Mouse (Mus musculus): ENCODE results near the gene Copg1. TPM values are rescaled to one million over a fixed set of nuclear protein-coding genes. Genes with fewer than 3 reads are reported as not detected.

The Copg1 gene
- 142 and 146 TPM in 2 replicates for polyA plus RNA-seq (2014; fragmentation: Nextera tagmentation; extraction: Ambion mirVana)

- under 1% methylated on average over 31 of the region's 31 CpGs for WGBS
- Histone ChIP-seq H3K9ac (ENCODE audit: low read length) (peak within 1 kb of the TSS; percentile 92), H3K36me3 (ENCODE audit: control insufficient read depth, insufficient read depth, low read length) (peaks cover 5% of the 10 kb centered on the region; the same call in 1 of the 2 replicates), H3K27me3 (ENCODE audit: control insufficient read depth, insufficient read depth, low read length) (no peaks in the 10 kb centered on the region), H3K9me3 (ENCODE audit: control insufficient read depth, low read length) (no peaks in the 10 kb centered on the region), H3K4me3 (ENCODE audit: low read depth, low read length) (peak within 1 kb of the TSS; percentile 80), H3K4me2 (ENCODE audit: low read depth, low read length, severe bottlenecking) (peak within 1 kb of the TSS; percentile 80), H3K4me1 (replicated peaks; ENCODE audit: control insufficient read depth, insufficient read depth, low read length) (peaks cover 6% of the 10 kb centered on the region), H3K27ac (ENCODE audit: low read depth, low read length) (no peak within 1 kb of the TSS)
- DNase-seq (ENCODE audit: low spot score) (peak; percentile 100), ATAC-seq (replicated peaks; ENCODE audit: low FRiP score) (peak; percentile 97)
Measured at GRCm38 (mm10) chr6:87887594-87888233, at the start of gene Copg1. TSS of gene Copg1 (plus strand) at chr6:87887814.

GRCm38 (mm10) chr6:87838551-87839197 lies 48.9 kb upstream of the Copg1 start, which contains the start of gene Isy1:
TSS of gene Isy1 (minus strand) at chr6:87838798.
- H3K4me2 ChIP-seq (ENCODE audit: low read depth, low read length, severe bottlenecking) = peak within 1 kb of the TSS; percentile 79
- no peaks in the 10 kb centered on the region for H3K27me3 ChIP-seq (ENCODE audit: control insufficient read depth, insufficient read depth, low read length)
- peak; percentile 96 for ATAC-seq (replicated peaks; ENCODE audit: low FRiP score)
- H3K4me3 ChIP-seq (ENCODE audit: low read depth, low read length) = peak within 1 kb of the TSS; percentile 73
- under 1% methylated on average over 46 of the region's 46 CpGs for WGBS
- peak within 1 kb of the TSS; percentile 89 for H3K9ac ChIP-seq (ENCODE audit: low read length)
- peak; percentile 94 for DNase-seq (ENCODE audit: low spot score)
- H3K27ac ChIP-seq (ENCODE audit: low read depth, low read length) = peak within 1 kb of the TSS; percentile 88
- no peaks in the 10 kb centered on the region for H3K9me3 ChIP-seq (ENCODE audit: control insufficient read depth, low read length)
- H3K36me3 ChIP-seq (ENCODE audit: control insufficient read depth, insufficient read depth, low read length) = peaks cover 3% of the 10 kb centered on the region
- no peaks in the 10 kb centered on the region for H3K4me1 ChIP-seq (replicated peaks; ENCODE audit: control insufficient read depth, insufficient read depth, low read length)

GRCm38 (mm10) chr6:87839797-87840341 lies 47.7 kb upstream of the Copg1 start:
- Histone ChIP-seq H3K27me3 (ENCODE audit: control insufficient read depth, insufficient read depth, low read length) (no peaks in the 10 kb centered on the region), H3K9ac (ENCODE audit: low read length) (no peak overlapping the region), H3K4me1 (replicated peaks; ENCODE audit: control insufficient read depth, insufficient read depth, low read length) (no peaks in the 10 kb centered on the region), H3K36me3 (ENCODE audit: control insufficient read depth, insufficient read depth, low read length) (peaks cover 6% of the 10 kb centered on the region), H3K4me3 (ENCODE audit: low read depth, low read length) (no peak overlapping the region), H3K9me3 (ENCODE audit: control insufficient read depth, low read length) (no peaks in the 10 kb centered on the region), H3K4me2 (ENCODE audit: low read depth, low read length, severe bottlenecking) (no peak overlapping the region), H3K27ac (ENCODE audit: low read depth, low read length) (no peak overlapping the region)
- DNase-seq (ENCODE audit: low spot score) (no peak), ATAC-seq (replicated peaks; ENCODE audit: low FRiP score) (no peak)
- WGBS = 72% methylated on average over 11 of the region's 11 CpGs

- no peak overlapping the region for H3K27ac ChIP-seq (ENCODE audit: low read depth, low read length)
- H3K27me3 ChIP-seq (ENCODE audit: control insufficient read depth, insufficient read depth, low read length) = no peaks in the 10 kb centered on the region
- H3K36me3 ChIP-seq (ENCODE audit: control insufficient read depth, insufficient read depth, low read length) = peaks cover 12% of the 10 kb centered on the region
- no peaks in the 10 kb centered on the region for H3K9me3 ChIP-seq (ENCODE audit: control insufficient read depth, low read length)
- H3K4me2 ChIP-seq (ENCODE audit: low read depth, low read length, severe bottlenecking) = no peak overlapping the region
- no peaks in the 10 kb centered on the region for H3K4me1 ChIP-seq (replicated peaks; ENCODE audit: control insufficient read depth, insufficient read depth, low read length)
- no peak for ATAC-seq (replicated peaks; ENCODE audit: low FRiP score)
- no peak for DNase-seq (ENCODE audit: low spot score)
- no peak overlapping the region for H3K9ac ChIP-seq (ENCODE audit: low read length)
- H3K4me3 ChIP-seq (ENCODE audit: low read depth, low read length) = no peak overlapping the region
- WGBS = 88% methylated on average over 8 of the region's 8 CpGs
Measured at GRCm38 (mm10) chr6:87841635-87842034, 46.0 kb upstream of the Copg1 start.

- Histone ChIP-seq H3K27ac (ENCODE audit: low read depth, low read length) (no peak overlapping the region), H3K36me3 (ENCODE audit: control insufficient read depth, insufficient read depth, low read length) (peaks cover 12% of the 10 kb centered on the region), H3K4me3 (ENCODE audit: low read depth, low read length) (no peak overlapping the region), H3K9ac (ENCODE audit: low read length) (no peak overlapping the region), H3K9me3 (ENCODE audit: control insufficient read depth, low read length) (no peaks in the 10 kb centered on the region), H3K4me2 (ENCODE audit: low read depth, low read length, severe bottlenecking) (no peak overlapping the region), H3K4me1 (replicated peaks; ENCODE audit: control insufficient read depth, insufficient read depth, low read length) (no peaks in the 10 kb centered on the region), H3K27me3 (ENCODE audit: control insufficient read depth, insufficient read depth, low read length) (no peaks in the 10 kb centered on the region)
- no peak for DNase-seq (ENCODE audit: low spot score)
- 14% methylated on average over 1 of the region's 1 CpGs for WGBS
- ATAC-seq (replicated peaks; ENCODE audit: low FRiP score) = no peak
Measured at GRCm38 (mm10) chr6:87842254-87842653, 45.4 kb upstream of the Copg1 start.

- Histone ChIP-seq H3K36me3 (ENCODE audit: control insufficient read depth, insufficient read depth, low read length) (peaks cover 12% of the 10 kb centered on the region), H3K27me3 (ENCODE audit: control insufficient read depth, insufficient read depth, low read length) (no peaks in the 10 kb centered on the region), H3K4me3 (ENCODE audit: low read depth, low read length) (no peak overlapping the region), H3K9ac (ENCODE audit: low read length) (no peak overlapping the region), H3K27ac (ENCODE audit: low read depth, low read length) (no peak overlapping the region), H3K4me2 (ENCODE audit: low read depth, low read length, severe bottlenecking) (no peak overlapping the region), H3K4me1 (replicated peaks; ENCODE audit: control insufficient read depth, insufficient read depth, low read length) (peaks cover 8% of the 10 kb centered on the region), H3K9me3 (ENCODE audit: control insufficient read depth, low read length) (no peaks in the 10 kb centered on the region)
- WGBS = 95% methylated on average over 13 of the region's 13 CpGs
- no peak for ATAC-seq (replicated peaks; ENCODE audit: low FRiP score)
- no peak for DNase-seq (ENCODE audit: low spot score)
Measured at GRCm38 (mm10) chr6:87845031-87845695, 42.5 kb upstream of the Copg1 start.

GRCm38 (mm10) chr6:87846813-87847212 lies 40.8 kb upstream of the Copg1 start:
- Histone ChIP-seq H3K9me3 (ENCODE audit: control insufficient read depth, low read length) (no peaks in the 10 kb centered on the region), H3K4me3 (ENCODE audit: low read depth, low read length) (no peak overlapping the region), H3K27ac (ENCODE audit: low read depth, low read length) (no peak overlapping the region), H3K4me2 (ENCODE audit: low read depth, low read length, severe bottlenecking) (no peak overlapping the region), H3K4me1 (replicated peaks; ENCODE audit: control insufficient read depth, insufficient read depth, low read length) (peaks cover 8% of the 10 kb centered on the region), H3K27me3 (ENCODE audit: control insufficient read depth, insufficient read depth, low read length) (no peaks in the 10 kb centered on the region), H3K36me3 (ENCODE audit: control insufficient read depth, insufficient read depth, low read length) (peaks cover 12% of the 10 kb centered on the region), H3K9ac (ENCODE audit: low read length) (no peak overlapping the region)
- 84% methylated on average over 1 of the region's 1 CpGs for WGBS
- ATAC-seq (replicated peaks; ENCODE audit: low FRiP score) (no peak), DNase-seq (ENCODE audit: low spot score) (no peak)

GRCm38 (mm10) chr6:87849780-87850154 lies 37.8 kb upstream of the Copg1 start:
- DNase-seq (ENCODE audit: low spot score) (peak; percentile 60), ATAC-seq (replicated peaks; ENCODE audit: low FRiP score) (no peak)
- H3K9me3 ChIP-seq (ENCODE audit: control insufficient read depth, low read length) = no peaks in the 10 kb centered on the region
- H3K4me1 ChIP-seq (replicated peaks; ENCODE audit: control insufficient read depth, insufficient read depth, low read length) = peaks cover 8% of the 10 kb centered on the region
- peak overlapping the region; percentile 100 for H3K4me3 ChIP-seq (ENCODE audit: low read depth, low read length)
- H3K36me3 ChIP-seq (ENCODE audit: control insufficient read depth, insufficient read depth, low read length) = peaks cover 6% of the 10 kb centered on the region
- 2% methylated on average over 8 of the region's 8 CpGs for WGBS
- peak overlapping the region; percentile 100 for H3K9ac ChIP-seq (ENCODE audit: low read length)
- H3K27ac ChIP-seq (ENCODE audit: low read depth, low read length) = no peak overlapping the region
- peak overlapping the region; percentile 81 for H3K4me2 ChIP-seq (ENCODE audit: low read depth, low read length, severe bottlenecking)
- H3K27me3 ChIP-seq (ENCODE audit: control insufficient read depth, insufficient read depth, low read length) = no peaks in the 10 kb centered on the region; the same call in 1 of the 2 replicates
